Mouse (Mus musculus): ENCODE results near the gene Otud7b.

Otud7b gene

DNA sequence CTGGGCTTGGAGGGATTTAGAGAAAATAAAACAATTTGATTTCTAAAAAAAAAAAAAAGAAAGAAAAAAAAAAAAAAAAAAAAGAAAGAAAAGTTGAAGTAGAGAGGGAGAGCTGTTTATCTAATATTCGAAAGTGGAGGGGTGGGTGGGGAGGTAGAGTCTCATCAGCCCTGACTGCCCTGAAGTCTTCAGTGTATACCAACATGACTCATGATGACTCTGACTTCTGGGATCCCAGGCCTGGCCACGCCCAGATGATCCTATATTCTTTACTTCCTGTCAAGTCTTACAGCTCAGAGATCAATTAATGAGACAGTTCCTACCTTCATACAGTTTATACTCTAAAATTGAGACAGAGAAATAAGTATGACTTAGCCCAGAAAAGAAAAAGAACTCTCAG lies 17.1 kb upstream of the Otud7b start:
- no peak for DNase-seq (ENCODE audit: low spot score)

DNA sequence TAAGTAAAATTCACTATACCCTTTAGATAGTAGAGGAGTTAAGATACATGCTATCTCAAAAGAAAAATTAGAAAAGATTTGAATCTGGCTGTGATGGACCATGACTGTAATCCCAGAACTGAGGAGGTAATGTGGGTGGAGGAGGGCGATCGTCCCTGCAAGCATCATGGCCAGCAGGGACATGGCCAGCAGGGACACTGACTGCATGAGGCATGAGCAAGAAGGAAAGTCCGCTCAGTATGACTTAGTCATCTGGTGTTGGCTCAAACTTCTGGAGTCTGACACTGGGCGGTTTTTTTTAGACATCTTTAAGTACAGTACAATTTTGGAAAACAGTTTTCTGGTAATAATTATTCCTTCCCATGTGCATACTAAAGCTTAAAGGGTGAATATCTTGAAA lies 16.5 kb upstream of the Otud7b start:
- no peak for DNase-seq (ENCODE audit: low spot score)

DNA sequence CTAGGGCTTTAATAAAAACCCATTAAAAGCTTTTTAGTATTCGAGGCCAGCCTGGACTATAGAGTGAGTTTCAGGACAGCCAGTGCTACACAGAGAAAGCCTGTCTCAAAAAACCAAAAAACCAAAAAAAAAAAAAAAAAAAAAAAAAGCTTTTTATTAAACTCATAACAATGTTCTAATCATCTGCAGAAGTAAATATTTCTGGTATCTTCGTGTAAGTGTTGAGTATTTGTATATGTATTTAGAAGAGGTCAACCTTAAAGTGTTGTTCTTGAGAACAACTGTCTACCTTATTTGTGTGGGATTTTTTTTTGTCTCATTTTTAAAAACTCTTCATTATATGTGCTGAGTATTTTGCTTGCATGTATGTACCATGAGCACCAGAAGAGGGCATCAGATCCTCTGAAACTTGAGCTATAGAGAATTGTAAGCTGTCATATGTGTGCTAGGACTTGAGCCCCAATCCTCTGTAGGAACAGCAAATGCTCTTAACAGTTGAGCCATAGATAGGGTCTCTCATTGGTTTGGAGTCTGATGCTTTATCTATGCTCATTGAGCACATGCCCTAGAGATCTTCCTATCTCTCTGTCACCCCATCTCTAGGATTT lies 14.3 kb upstream of the Otud7b start:
- peak; percentile 41 for DNase-seq (ENCODE audit: low spot score)

DNA sequence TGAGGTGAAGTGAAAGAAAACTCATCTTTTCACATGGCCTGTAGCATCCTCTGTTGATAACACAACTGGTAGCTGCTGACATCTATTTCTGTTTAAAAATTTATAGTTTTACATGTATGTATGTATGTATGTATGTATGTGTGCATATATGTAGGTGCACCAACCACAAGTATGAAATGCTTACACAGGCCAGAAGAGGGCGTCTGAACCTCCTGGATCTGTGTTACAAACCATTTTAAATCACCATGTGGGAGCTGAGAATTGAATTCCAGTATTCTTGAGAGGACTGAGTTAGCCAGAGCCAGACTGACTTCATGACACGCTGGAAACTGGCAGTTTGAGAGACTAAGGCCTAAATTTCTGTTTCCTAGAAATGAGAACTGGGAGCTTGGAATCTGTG lies 13.2 kb upstream of the Otud7b start:
- no peak for DNase-seq (ENCODE audit: low spot score)

DNA sequence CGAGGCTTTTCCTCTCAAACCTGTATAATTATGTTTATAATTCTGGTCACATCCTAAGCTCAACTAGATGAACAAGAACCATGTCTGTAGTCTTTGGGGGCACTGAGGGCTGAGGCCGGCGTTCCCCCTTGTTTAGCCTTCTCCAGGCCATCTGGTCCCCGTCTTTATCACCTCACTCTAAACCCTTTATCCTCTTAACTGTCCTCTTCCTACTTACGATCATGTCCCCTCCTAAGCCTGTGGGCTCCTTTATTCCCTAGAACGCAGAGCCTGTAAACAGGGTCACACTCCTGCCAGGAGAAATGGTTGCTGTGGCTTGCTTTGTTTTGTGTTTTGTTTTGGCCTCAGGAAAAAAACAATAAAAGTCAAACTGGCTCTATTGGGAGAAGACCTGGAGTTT lies 12.4 kb upstream of the Otud7b start:
- DNase-seq (ENCODE audit: low spot score): no peak

DNA sequence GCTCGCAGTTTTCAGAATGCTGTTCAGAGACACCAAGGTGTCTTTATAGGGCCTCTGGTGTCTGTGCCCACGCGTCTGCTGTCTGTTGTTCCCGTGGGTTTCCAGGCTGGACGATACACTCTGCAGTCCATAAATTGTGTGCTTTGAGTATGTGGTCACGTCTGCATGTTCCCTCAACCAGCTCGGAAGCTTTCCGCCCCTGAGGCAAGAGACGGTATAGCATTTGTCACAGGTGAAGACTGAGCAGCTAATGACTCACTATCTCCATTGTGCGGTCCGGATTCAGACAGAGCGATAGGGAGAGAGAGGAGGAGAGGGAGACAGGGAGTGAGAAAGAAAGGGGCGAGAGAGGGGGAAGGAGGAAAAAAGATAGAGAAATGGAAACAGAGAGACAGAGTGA lies 10.8 kb upstream of the Otud7b start:
- DNase-seq (ENCODE audit: low spot score): no peak

DNA sequence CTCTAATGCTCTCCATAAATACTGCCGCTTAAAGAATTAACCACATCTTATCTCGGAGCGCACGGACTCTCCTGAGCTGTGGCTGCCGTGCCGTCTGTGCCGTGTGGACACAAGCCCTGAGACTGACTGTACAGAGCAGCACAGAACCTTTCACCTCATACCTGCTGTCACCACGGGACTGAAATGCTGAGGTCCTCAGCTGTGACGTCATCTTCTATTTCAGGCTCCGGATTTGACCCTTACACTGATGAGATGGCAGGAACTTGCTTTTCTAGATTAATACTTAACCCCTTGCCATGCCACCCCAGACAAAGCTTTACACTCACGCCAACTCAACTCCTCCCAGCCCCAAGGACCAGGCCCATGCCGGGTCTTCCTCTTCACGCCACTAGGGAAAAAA lies 10.1 kb upstream of the Otud7b start:
- DNase-seq (ENCODE audit: low spot score): no peak

DNA sequence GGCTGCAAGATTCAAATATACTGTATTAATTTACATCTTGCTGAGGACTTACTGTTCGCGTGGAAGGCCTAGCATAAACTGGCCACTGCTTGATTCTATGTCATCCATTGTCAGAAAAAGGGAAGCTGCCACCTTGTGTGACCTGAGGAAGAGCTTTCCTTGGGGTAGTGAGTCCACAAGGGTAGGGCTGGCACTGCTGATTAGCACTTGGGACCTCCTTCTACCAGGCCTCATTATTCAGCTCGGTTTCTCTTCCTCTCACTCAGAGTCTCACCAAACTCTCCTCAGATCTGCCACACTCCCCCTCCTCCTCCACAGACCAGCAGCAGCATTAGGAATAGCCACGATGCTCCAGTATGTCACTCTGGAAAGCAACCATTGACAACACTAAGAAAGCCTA lies 6.2 kb upstream of the Otud7b start:
- no peak for DNase-seq (ENCODE audit: low spot score)

DNA sequence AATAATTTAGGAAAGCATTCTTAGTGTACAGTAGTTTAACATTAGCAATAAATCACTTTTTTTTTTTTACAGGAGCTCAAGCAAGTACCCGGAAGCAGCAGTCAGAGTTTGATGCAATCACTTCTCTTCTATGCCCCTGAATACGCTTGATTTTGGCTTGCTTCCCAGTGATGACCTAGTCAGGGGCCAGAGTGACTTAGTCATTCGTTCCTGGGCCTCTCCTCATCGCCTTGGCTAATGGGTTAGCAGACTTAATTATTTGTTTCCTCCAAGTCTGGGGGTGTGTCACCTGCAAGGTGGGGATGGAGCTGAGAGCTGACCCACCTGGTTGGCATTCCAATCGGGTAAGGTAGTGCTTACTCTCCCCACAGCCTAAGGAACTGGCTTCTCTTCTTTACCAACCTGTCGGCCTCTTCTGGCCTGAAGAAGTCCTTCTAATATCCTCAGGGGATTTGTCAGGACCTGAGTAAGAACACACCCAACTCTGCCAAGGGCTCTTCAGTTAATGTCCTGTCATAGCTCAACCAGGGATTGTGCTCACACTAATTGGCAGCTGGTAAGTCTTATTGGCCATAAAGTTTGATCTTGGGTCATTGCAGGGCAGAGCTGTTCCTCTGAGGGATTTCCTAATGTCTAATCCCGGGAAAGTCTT lies 5.6 kb upstream of the Otud7b start:
- DNase-seq (ENCODE audit: low spot score): no peak

DNA sequence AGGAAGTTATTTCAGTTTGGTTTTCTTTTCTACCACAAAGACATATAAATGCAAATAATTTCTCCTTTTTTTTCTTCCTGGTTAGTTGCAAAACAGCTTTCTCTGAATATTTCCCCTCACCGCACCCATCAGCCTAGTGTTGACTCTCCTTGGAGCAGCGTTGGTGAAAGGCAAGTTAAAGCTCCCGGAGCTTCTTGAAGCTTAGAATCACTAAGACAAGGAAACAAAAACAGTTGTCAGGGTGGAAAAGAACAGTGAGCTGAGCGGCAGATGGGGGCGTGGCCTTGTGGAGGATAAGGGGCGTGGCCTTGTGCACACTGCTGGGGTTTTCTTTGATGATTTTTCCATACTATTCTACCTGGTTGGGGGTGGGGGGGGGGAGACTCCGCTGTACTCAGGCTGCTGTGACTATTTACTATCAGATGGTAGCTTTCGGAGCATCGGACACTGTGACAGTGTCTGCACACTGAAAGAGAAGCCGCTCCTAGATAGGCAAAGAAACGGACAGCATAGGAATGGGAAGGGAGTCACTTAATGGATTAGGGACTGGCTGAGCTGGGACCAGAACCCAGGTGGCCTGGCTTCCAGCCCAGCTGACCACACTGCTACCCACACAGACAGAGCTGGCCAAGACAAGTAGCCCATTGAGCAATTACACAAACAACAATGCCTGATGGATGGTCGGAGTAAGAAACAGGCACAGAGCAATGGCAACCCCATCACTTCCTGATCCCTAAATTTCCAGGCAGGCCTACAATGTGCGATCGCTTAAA lies 2.0 kb upstream of the Otud7b start:
- DNase-seq (ENCODE audit: low spot score): peak; percentile 86

DNA sequence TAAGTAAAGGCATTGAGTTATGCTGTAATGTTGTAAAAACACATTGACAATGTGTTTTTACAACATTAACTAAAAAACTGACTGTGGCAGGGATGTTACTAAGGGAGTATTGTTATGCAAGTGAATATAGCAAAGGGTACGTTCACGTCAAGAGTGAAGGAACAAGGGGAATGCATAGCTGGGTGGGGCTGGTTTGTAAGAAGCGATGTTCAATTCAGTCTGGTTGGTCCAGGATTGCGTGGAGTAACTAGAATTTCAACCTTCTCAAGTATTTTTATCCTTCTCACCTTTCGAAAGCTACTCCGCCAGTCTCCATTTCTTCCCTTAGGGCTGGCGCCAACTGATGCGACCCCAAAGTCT lies 446 bp upstream of the Otud7b start:
- DNase-seq (ENCODE audit: low spot score): no peak

DNA sequence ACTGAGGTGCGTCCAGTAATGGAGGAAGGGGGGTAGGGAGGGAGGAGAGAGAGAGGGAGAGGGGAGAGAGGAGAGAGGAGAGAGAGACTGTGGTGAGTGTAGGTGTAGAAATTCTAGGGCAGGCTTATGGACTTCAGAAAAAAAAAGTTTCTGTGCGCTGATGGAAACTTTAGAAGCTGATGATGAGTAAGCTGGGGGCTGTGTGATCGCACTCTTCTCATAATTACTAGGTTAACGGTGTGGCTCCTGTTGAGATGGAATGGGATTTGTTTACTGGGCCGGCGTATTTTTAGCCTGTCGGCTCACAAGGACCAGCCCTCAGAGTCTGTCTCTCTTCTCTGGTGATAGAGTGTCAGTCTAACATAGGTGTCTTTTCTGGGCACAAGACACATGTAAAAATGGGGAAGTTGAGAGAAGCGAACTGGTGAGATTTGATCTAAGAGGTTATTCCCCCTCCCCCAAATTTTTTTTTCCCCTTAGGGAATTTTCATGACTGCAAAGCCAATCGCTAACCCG lies 963 bp downstream of the Otud7b start:
- peak; percentile 14 for DNase-seq (ENCODE audit: low spot score)

DNA sequence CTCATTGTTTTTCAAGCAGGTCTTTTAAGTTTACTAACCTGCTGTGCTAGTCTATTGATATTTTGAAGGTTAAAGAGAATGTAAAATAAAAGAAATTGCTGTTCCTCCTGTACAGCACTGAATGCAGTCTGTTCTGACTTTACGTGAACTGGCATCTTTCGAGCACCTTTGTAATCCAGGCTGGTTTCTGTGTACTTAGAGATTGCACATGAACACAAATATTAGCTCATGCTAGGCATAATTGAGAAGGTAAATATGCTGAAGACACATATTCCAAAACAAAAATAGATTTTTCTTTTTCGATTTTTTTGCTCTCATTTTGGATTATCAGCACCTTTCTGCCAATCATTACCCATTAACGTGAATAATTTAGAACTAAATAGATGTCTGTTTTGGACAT lies 1.8 kb downstream of the Otud7b start:
- DNase-seq (ENCODE audit: low spot score): no peak

DNA sequence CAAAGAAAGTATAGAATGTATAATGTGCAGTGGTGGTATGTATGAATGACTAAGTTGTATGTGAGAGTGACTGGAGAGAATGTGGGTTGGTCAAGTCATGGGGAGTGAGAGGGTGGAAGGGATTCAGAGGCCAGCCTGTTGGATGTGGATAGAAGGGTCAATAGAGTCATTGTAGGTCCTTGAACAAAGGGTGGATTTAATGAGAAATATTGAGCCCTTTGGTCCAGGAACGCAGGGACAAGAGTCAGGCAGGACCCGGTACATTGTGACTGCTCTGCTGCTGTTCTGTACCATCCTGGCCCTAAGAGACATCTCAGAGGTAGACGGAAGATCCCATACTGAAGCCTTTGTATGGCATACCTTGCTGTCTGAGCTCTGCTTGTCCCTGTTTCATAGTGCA lies 4.0 kb downstream of the Otud7b start:
- DNase-seq (ENCODE audit: low spot score): no peak

DNA sequence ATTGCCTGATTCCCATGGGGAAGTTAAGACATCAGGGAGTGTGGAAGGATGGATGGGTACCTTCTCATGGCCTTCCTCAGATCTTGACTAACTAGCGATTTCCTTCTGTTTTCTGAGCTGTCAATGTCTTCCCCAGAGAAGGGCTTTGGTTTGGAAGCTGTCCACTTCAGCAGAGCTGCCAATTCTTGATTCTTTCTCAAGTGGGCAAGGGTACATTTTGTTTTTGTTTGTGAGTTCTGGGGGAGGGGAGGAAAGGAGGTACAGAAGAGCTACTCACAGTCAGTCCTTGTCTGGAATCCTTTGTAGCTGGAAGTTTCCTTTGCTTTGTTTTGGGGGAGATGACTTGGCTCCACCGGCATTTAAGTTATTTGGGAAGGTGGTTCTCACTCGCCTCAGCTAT lies 8.9 kb downstream of the Otud7b start:
- no peak for DNase-seq (ENCODE audit: low spot score)

DNA sequence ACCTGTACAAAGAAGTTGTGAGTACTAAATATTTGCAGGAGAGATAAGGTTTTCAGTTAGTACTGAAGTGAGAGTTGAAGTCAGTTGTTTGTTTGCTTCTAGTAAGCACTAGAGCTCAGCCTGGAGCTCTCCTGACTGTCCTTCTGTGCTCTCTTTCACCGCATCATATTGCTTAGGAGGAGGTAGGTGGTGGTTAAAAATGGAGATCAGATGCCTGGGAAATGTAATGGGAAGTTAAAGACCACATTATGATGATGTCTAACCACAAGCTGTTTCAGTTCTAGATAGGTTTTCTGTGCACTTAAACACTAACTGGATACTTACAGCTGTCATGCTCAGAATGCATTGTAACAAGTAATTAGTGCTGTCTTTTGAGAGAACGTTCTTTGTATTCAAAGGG lies 13.8 kb downstream of the Otud7b start:
- DNase-seq (ENCODE audit: low spot score): no peak

DNA sequence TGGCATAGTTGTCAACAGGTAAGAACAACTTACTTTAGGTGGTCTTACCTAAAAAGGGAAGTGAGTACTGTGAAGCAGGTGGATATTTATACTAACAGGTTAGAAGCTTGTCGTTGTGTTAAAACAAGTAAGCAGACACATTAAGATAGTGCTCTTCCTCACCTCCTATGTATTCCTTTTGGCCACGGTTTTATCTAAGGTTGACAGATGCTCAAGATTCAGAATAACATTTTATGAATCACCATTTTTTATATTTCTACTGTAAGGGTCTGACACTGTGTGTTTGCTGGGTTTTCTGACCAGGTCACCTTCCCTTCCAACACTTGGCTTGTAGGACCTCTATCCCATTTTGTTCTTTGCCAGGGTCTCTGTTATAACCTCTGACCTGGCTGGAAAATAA lies 14.4 kb downstream of the Otud7b start:
- DNase-seq (ENCODE audit: low spot score): no peak

DNA sequence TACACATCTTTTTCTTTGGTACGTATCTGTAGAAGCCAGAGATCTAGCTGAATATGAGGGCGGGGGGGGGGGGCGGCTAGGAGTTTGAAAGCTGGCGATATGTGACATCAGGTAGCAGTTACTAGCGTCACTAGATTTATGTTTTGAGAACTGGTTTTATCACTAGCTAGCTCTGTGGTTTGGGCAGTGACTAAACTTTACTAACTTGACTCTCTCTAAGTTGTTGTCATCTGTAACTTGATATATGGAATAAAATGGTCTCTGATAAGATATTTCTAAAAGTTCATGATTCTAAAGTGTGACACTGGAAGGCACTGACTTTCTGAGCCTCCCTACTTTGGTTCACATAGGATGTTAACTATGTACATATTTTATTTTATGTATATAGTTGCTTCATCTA lies 19.9 kb downstream of the Otud7b start:
- no peak for DNase-seq (ENCODE audit: low spot score)

DNA sequence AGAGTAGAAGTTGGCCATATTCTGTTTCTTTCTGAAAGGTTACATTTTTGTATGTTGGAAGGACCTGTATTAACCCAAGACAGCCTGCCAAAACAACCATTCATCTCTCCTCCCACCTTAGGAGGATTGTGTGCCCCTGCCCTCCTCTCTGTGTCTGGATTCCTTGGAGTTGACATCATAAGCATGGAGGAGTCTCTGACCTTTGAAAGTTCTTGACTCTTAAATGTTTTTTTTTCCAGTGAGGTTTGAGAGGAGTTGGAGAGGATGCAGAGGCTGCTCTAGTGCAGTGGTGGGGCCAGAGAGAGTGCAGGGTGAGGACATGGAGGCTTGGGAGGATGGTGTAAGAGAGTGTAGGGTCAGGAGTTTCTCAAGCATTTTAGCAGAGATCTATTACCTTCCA lies 23.8 kb downstream of the Otud7b start:
- peak; percentile 5 for DNase-seq (ENCODE audit: low spot score)

DNA sequence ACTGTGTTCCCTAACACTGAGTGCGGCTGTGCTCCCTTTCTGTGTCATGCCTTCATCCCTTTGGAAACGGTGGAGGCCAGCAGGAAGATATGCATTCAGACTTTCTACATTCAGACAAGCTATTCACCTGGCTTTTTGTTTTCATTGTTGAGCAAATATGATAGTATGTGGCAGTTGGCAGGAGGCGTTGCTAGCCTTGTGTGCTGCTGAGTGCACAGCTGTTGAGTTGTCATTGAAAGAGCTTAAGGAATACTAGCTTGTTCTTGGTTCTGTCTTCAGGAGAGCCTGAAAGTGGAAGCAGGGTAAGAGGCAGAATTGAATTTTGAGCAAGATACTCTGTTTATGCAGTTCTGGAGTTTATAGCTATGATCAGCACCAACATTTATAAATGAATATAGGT lies 28.2 kb downstream of the Otud7b start:
- no peak for DNase-seq (ENCODE audit: low spot score)

DNA sequence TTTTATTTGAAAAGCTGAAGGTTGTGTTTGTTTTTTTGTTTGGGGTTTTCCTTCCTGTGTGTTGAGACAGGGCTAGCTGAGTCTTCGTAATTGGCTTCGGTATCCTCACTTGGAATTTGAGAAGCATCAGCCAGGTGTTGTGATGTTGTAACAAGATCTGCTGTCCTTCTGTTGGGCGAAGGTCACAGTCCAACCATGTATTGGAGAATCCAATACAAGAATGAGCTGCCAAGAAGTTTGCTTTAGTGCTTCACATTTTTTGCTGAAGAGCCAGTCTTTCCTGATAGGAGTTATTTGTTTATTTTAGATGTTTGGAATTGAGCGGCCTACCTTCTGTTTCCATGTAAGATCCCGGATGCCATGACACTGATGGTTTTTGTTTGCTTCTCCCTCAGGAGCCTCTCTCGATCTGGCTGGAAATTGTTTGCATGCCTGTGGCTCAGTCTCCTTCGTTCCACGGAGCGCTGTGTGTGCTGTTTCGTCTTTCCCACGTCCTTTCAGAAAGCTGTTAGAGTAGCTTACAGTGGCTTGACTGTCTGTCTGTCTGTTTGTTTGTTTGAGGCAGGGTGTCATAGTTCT lies 29.1 kb downstream of the Otud7b start:
- DNase-seq (ENCODE audit: low spot score): no peak

DNA sequence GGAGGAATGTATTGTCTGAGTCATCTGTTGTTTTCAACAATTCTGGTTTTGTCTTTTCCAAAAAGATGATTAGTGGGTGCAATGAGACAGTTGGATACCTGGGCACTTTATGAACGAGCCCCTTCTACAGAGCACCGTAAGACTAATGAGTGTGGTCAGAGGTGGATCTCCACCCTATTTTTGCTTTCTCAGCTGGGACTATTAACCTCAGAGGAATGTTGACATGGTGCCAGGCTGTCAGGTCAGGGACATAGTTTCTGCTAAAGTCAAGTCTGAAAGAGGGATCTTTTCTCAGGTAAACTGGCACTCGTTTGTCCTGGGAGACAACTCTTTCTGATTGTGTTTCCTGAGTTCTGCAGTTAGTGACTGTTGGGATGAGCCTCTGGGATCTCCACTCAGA lies 30.7 kb downstream of the Otud7b start:
- no peak for DNase-seq (ENCODE audit: low spot score)

DNA sequence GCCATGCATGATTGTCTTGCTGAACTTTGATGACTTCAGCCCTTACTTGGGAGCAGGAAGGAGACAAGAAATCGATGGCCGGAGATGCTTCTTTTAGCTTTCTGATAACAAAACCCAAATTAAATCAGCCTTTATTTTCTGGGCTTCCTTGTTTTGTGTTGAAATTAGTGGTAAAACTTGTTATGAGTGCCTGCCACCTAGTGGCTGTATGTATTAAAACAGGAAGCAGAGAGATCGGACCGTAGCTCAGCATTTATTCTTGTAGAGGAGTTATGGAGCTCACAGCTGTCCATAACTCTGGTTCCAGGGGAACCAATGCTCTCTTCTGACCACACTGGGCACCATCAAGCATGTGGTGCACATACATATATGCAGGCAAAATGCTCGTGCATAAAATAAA lies 43.6 kb downstream of the Otud7b start:
- DNase-seq (ENCODE audit: low spot score): peak; percentile 80
